Mouse (Mus musculus) MN1 (cell line): Measurements from ENCODE around the gene G530012D18Rik.
"Not testable (repeated sequence)": the region's sequence is repeated elsewhere in the genome, so short reads cannot be mapped to it uniquely, and the experiment has no call there.

ENCODE experiments used
- DNase-seq: peaks from one replicate; pipeline ENCODE4 v3.0.0-alpha.2; 2016; ENCODE audit warnings: low spot score

G530012D18Rik gene

DNA sequence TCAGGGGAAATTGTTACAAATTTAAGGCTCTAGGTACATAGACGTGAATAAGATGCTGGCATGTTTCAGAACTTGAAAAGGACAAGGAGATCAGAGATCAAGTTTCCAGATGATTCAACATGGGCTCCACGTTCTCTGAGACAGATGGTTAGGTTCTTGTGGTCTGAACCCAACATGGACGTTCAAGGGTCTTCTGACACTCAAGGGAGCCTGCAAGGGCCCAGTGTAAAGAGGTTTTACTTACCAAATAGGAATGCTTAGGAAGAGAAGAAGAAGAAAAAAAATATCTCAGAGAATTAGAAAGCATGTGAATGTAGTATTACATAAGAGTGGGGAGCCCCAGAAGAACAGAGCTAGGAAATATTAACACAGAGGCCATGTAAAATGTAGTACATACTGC, 40.3 kb downstream of the G530012D18Rik start:
- DNase-seq: not testable (repeated sequence)

DNA sequence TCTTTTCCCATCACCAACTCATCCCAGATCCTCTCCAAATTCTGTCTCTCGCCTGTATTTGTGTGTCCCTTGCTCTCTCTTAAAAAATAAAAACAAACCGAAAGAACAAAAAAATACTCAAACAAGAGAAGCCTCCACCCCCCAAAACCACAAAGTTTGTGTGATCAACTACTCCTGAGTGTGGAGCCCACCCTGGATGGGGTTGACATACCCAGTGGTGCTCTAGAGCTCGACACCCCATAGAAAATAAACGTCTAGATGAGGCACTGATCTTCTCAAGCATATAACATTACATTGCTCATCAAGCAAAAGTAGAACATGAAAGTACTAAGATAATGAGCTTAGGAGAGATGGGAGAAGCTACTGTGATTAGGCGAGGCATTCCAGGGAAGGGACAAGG, 41.7 kb downstream of the G530012D18Rik start:
- DNase-seq: not testable (repeated sequence)

GRCm38 (mm10) chr1:85618689-85619088, 43.2 kb downstream of the G530012D18Rik start:
- not testable (repeated sequence) for DNase-seq
